ENCODE assay signal across 18 mouse cellular contexts in genomic region chr1:94993338-94993737, GRCm38 (mm10).
"Had no signal": no experiment of that assay in that cellular context is flagged by ENCODE, and none has a peak within 500 bp of the region (broad histone marks: within the 10 kb centered on the region; RNA-seq: fewer than 3 reads in every experiment).

No protein-coding gene starts in this region.

- H3K36me3 ChIP-seq: lung, embryonic 15.5 days; midbrain, embryonic 10.5 days; midbrain, embryonic 12.5 days; neural tube, embryonic 13.5 days; neural tube, embryonic 15.5 days had no signal

- H3K9me3 ChIP-seq: lung, embryonic 15.5 days; midbrain, embryonic 10.5 days; midbrain, embryonic 12.5 days; neural tube, embryonic 13.5 days; neural tube, embryonic 15.5 days had no signal

- H3K9ac ChIP-seq: lung, embryonic 15.5 days; midbrain, embryonic 12.5 days; neural tube, embryonic 13.5 days; neural tube, embryonic 15.5 days had no signal

- DNase-seq: lung, adult 2 months; lung, postnatal 14 days; lung, postnatal 4 days; midbrain, embryonic 14.5 days; retina, postnatal 1 day; right cerebral cortex, adult 18-20 months; right cerebral cortex, postnatal 25 days; right cerebral cortex, postnatal 4 days; spleen, adult 18-20 months; thymus, adult 18-20 months; thymus, postnatal 14 days; thymus, postnatal 36 days had no signal

- H3K27ac ChIP-seq: lung, embryonic 15.5 days; midbrain, embryonic 10.5 days; midbrain, embryonic 12.5 days; neural tube, embryonic 13.5 days; neural tube, embryonic 15.5 days had no signal

- H3K4me3 ChIP-seq: lung, embryonic 15.5 days; midbrain, embryonic 10.5 days; midbrain, embryonic 12.5 days; myocyte; neural tube, embryonic 13.5 days; neural tube, embryonic 15.5 days had no signal

- H3K27me3 ChIP-seq: lung, embryonic 15.5 days; midbrain, embryonic 12.5 days; neural tube, embryonic 13.5 days; neural tube, embryonic 15.5 days had no signal

- H3K4me1 ChIP-seq: lung, embryonic 15.5 days; midbrain, embryonic 12.5 days; neural tube, embryonic 13.5 days; neural tube, embryonic 15.5 days had no signal
